Mouse (Mus musculus) midbrain, embryonic 16.5 days (tissue): ENCODE measurements around the gene Megf11. TPM values are rescaled to one million over a fixed set of nuclear protein-coding genes. Genes with fewer than 3 reads are reported as not detected.

Experiments used
- ATAC-seq: fragments of 200-750 bp; cut with Nextera tagmentation; 2 replicates; pipeline ENCODE4 v1.8.0; 2017; ENCODE audit warnings: moderate TSS enrichment
- H3K27ac ChIP-seq: fragments of 300-500 bp; sonication (generic); 2 replicates; pipeline ENCODE4 v1.5.1; 2014; ENCODE audit warnings: mild to moderate bottlenecking, low read length, mixed read lengths
- H3K27me3 ChIP-seq: fragments of 300-500 bp; sonication (generic); 2 replicates; pipeline ENCODE4 v1.6.1; 2014; ENCODE audit warnings: low read depth, low read length, mixed read lengths; ENCODE audit not compliant: control insufficient read depth, insufficient read depth
- H3K36me3 ChIP-seq: fragments of 300-500 bp; sonication (generic); 2 replicates; pipeline ENCODE4 v1.6.1; 2014; ENCODE audit warnings: mild to moderate bottlenecking, low read length, moderate library complexity, mixed read lengths; ENCODE audit not compliant: control insufficient read depth, insufficient read depth
- H3K4me1 ChIP-seq: fragments of 300-500 bp; sonication (generic); 2 replicates; pipeline ENCODE4 v1.6.1; 2014; ENCODE audit warnings: mild to moderate bottlenecking, low read length, mixed read lengths; ENCODE audit not compliant: control insufficient read depth, insufficient read depth
- H3K4me2 ChIP-seq: fragments of 300-500 bp; sonication (generic); 2 replicates; pipeline ENCODE4 v1.6.1; 2014; ENCODE audit warnings: mild to moderate bottlenecking, low read length, mixed read lengths
- H3K4me3 ChIP-seq: fragments of 300-500 bp; sonication (generic); 2 replicates; pipeline ENCODE4 v1.5.1; 2014; ENCODE audit warnings: low read depth, mild to moderate bottlenecking, low read length, moderate library complexity, mixed read lengths
- H3K9ac ChIP-seq: fragments of 300-500 bp; sonication (generic); 2 replicates; pipeline ENCODE4 v1.6.1; 2014; ENCODE audit warnings: low read depth, low read length, mixed read lengths
- H3K9me3 ChIP-seq: fragments of 300-500 bp; sonication (generic); replicated peaks from 2 replicates; pipeline ENCODE4 v1.6.1; 2014; ENCODE audit warnings: mild to moderate bottlenecking, low read length, mixed read lengths; ENCODE audit not compliant: control insufficient read depth, poor library complexity, severe bottlenecking
- WGBS: fragments of 180-500 bp; shearing (Covaris S2); extraction: QIAGEN DNeasy Blood & Tissue Kit; methylation state at CpG from one replicate; pipeline ENCODE4 v1.1.7; 2014; 5-methylcytosine and 5-hydroxymethylcytosine counted together
- polyA plus RNA-seq: library from polyadenylated mRNA; unstranded; fragments of >200 nt; fragmentation: Nextera tagmentation; extraction: Ambion mirVana; gene quantifications from 2 replicates; pipeline ENCODE4 v1.2.1, GENCODE M21; 2015

Gene Megf11
- polyA plus RNA-seq, 1 experiment from 2014 or later, result 20.5 TPM

GRCm38 (mm10) chr9:64507995-64508394 is 122.6 kb downstream of the Megf11 start:
- Histone ChIP-seq H3K4me1 (peaks cover 4% of the 10 kb centered on the region; the same call in 1 of the 2 replicates), H3K27me3 (no peaks in the 10 kb centered on the region), H3K9ac (no peak overlapping the region), H3K36me3 (no peaks in the 10 kb centered on the region), H3K9me3 (no peaks in the 10 kb centered on the region), H3K4me3 (no peak overlapping the region), H3K27ac (no peak overlapping the region), H3K4me2 (no peak overlapping the region)
- WGBS, result 28% methylated on average over 7 of the region's 7 CpGs
- ATAC-seq, result no peak

- Histone ChIP-seq H3K27me3 (no peaks in the 10 kb centered on the region), H3K4me2 (no peak overlapping the region), H3K36me3 (no peaks in the 10 kb centered on the region), H3K4me3 (no peak overlapping the region), H3K9ac (no peak overlapping the region), H3K4me1 (no peaks in the 10 kb centered on the region), H3K27ac (no peak overlapping the region), H3K9me3 (no peaks in the 10 kb centered on the region)
- WGBS, result 61% methylated on average over 6 of the region's 6 CpGs
- ATAC-seq, result no peak
Observed at GRCm38 (mm10) chr9:64514826-64515225, 129.4 kb downstream of the Megf11 start.

GRCm38 (mm10) chr9:64519921-64520746 is 134.7 kb downstream of the Megf11 start:
- no peak for ATAC-seq
- no peaks in the 10 kb centered on the region for H3K36me3 ChIP-seq
- peak overlapping the region; percentile 34 for H3K27ac ChIP-seq
- no peak overlapping the region for H3K4me3 ChIP-seq
- no peak overlapping the region for H3K4me2 ChIP-seq
- H3K4me1 ChIP-seq, result peaks cover 15% of the 10 kb centered on the region
- 52% methylated on average over 12 of the region's 12 CpGs for WGBS
- H3K27me3 ChIP-seq, result no peaks in the 10 kb centered on the region
- H3K9ac ChIP-seq, result no peak overlapping the region
- no peaks in the 10 kb centered on the region for H3K9me3 ChIP-seq

DNA sequence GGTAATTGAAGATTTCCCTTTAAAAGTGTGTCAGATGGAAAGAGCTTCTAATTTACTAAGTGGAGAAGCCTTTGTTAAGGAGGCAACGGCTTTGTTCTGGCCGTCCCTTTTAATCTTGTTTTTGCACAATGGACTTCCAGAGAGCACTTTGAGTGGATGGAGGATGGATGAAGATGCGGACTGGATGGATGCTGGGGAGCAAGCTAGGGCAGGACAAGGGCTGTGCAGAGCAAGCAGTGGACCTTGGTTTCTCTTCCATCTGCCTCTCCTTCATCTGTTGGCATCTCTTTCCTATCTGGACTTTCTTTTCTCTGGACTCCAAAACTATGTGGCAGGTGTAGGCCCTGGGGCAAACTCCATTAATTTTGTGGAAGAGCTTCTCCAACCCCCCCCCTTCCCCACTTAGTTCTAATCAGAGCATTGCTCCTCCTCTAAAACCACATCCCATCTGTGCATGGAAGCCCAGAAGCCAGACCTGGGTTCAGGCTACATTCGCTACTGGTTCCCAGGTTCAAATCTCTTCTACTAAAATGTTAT is 135.4 kb downstream of the Megf11 start:
- 38% methylated on average over 4 of the region's 4 CpGs for WGBS
- H3K4me1 ChIP-seq, result peaks cover 15% of the 10 kb centered on the region
- ATAC-seq, result no peak
- no peaks in the 10 kb centered on the region for H3K27me3 ChIP-seq
- H3K4me3 ChIP-seq, result no peak overlapping the region
- H3K9me3 ChIP-seq, result no peaks in the 10 kb centered on the region
- H3K9ac ChIP-seq, result no peak overlapping the region
- H3K36me3 ChIP-seq, result no peaks in the 10 kb centered on the region
- no peak overlapping the region for H3K4me2 ChIP-seq
- H3K27ac ChIP-seq, result 0 out of 2 replicates have a peak overlapping the region, but pooled peaks have one; percentile 34

DNA sequence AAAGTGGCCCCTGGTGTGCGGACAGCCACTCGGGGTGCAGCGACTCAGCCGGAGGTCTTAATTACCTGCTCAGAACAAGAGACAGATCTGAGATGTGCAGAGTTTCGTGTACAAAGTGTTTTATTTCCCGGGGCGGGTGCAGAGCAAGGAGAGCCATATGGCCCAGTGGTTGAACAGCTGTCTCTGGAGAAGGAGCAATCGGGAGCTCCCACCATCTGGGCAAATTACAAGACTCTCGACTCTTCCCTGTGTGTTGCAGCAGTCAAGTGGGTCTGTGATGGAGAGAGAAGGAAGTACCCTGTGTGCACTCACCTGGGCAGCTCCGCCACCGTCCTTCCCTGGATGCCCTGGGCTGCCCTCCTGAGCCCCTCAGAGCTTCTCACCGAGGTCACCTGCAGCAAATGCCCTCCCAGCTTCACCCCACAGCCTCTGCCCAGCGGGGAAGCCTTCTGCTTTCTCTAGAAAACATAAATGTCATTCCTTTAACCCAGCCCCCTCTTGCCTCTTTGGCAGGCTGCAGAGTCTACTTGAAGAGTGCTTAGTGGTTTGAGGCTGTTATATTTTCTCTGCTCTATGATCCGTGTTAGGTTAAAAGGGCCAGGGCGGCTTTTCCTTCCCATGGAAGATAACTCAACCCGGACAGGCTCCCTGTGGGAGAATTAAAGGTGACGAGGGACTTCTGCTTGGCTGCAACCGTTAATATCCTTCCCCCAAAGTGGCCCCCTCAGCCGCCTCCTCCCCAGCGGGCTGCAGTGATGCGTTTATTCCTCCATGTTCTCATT is 138.0 kb downstream of the Megf11 start:
- H3K4me2 ChIP-seq, result no peak overlapping the region
- peaks cover 15% of the 10 kb centered on the region for H3K4me1 ChIP-seq
- no peak overlapping the region for H3K9ac ChIP-seq
- no peak for ATAC-seq
- no peaks in the 10 kb centered on the region for H3K9me3 ChIP-seq
- no peak overlapping the region for H3K4me3 ChIP-seq
- H3K27ac ChIP-seq, result no peak overlapping the region
- no peaks in the 10 kb centered on the region for H3K36me3 ChIP-seq
- 51% methylated on average over 21 of the region's 21 CpGs for WGBS
- H3K27me3 ChIP-seq, result no peaks in the 10 kb centered on the region

DNA sequence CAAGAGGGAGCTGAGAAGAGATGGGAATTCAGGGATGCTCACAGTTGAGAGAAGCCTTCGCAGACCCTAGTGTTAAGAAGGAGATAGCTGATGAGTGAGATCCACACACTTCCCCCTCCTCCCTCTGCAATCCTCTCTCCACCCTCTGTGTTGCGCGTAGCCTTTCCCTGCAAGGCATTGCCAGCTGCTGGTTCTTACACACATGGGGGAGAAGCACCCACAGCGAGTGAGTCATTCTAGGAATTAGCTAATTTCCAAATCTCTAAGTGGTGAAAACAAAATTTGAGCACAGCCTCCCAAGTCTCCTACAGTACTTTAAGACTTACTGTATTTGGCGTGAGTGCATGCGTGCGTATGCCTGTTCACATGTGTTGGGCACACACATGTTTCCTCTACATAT is 142.6 kb downstream of the Megf11 start:
- WGBS, result 91% methylated on average over 7 of the region's 7 CpGs
- Histone ChIP-seq H3K4me3 (no peak overlapping the region), H3K27ac (no peak overlapping the region), H3K4me2 (no peak overlapping the region), H3K36me3 (no peaks in the 10 kb centered on the region), H3K9ac (no peak overlapping the region), H3K27me3 (no peaks in the 10 kb centered on the region), H3K9me3 (no peaks in the 10 kb centered on the region), H3K4me1 (peaks cover 12% of the 10 kb centered on the region)
- no peak for ATAC-seq

- no peaks in the 10 kb centered on the region for H3K27me3 ChIP-seq
- H3K9ac ChIP-seq, result no peak overlapping the region
- no peak overlapping the region for H3K27ac ChIP-seq
- no peak overlapping the region for H3K4me2 ChIP-seq
- no peaks in the 10 kb centered on the region for H3K36me3 ChIP-seq
- peaks cover 14% of the 10 kb centered on the region for H3K4me1 ChIP-seq
- H3K9me3 ChIP-seq, result no peaks in the 10 kb centered on the region
- no peak for ATAC-seq
- 84% methylated on average over 2 of the region's 2 CpGs for WGBS
- H3K4me3 ChIP-seq, result no peak overlapping the region
Observed at GRCm38 (mm10) chr9:64528595-64528994, 143.2 kb downstream of the Megf11 start.

GRCm38 (mm10) chr9:64531935-64532334 is 146.5 kb downstream of the Megf11 start:
- WGBS, result 91% methylated on average over 3 of the region's 3 CpGs
- Histone ChIP-seq H3K36me3 (no peaks in the 10 kb centered on the region), H3K4me2 (no peak overlapping the region), H3K4me1 (peaks cover 14% of the 10 kb centered on the region), H3K27ac (no peak overlapping the region), H3K27me3 (no peaks in the 10 kb centered on the region), H3K9me3 (no peaks in the 10 kb centered on the region), H3K4me3 (no peak overlapping the region), H3K9ac (no peak overlapping the region)
- ATAC-seq, result no peak
